Mouse (Mus musculus) stomach, embryonic 16.5 days (tissue): ENCODE data around the gene Myo1g. TPM values are rescaled to one million over a fixed set of nuclear protein-coding genes. Genes with fewer than 3 reads are reported as not detected.
A peak's percentile ranks its signal among the peaks of the same experiment; 100 is the strongest.

ENCODE experiments used
- ATAC-seq: fragments of 200-750 bp; cut with Nextera tagmentation; 2 replicates; pipeline ENCODE4 v1.8.0; 2017; ENCODE audit warnings: moderate number of reproducible peaks, moderate TSS enrichment; ENCODE audit not compliant: insufficient read depth, low FRiP score
- H3K27ac ChIP-seq: fragments of 300-500 bp; sonication (generic); 2 replicates; pipeline ENCODE4 v1.5.1; 2014; ENCODE audit warnings: low read length
- H3K27me3 ChIP-seq: fragments of 300-500 bp; sonication (generic); 2 replicates; pipeline ENCODE4 v1.6.1; 2014; ENCODE audit warnings: low read length, control low read depth, mixed read lengths; ENCODE audit not compliant: control insufficient read depth, insufficient read depth
- H3K36me3 ChIP-seq: fragments of 300-500 bp; sonication (generic); 2 replicates; pipeline ENCODE4 v1.6.1; 2014; ENCODE audit warnings: low read length; ENCODE audit not compliant: control insufficient read depth, insufficient read depth
- H3K4me1 ChIP-seq: fragments of 300-500 bp; sonication (generic); 2 replicates; pipeline ENCODE4 v1.6.1; 2014; ENCODE audit warnings: low read length, control low read depth, mixed read lengths; ENCODE audit not compliant: control insufficient read depth, insufficient read depth
- H3K4me2 ChIP-seq: fragments of 300-500 bp; sonication (generic); 2 replicates; pipeline ENCODE4 v1.6.1; 2014; ENCODE audit warnings: low read depth, low read length, mixed read lengths
- H3K4me3 ChIP-seq: fragments of 300-500 bp; sonication (generic); replicated peaks from 2 replicates; pipeline ENCODE4 v1.5.1; 2014; ENCODE audit warnings: mild to moderate bottlenecking, low read length
- H3K9ac ChIP-seq: fragments of 300-500 bp; sonication (generic); 2 replicates; pipeline ENCODE4 v1.6.1; 2014; ENCODE audit warnings: low read length
- H3K9me3 ChIP-seq: fragments of 300-500 bp; sonication (generic); replicated peaks from 2 replicates; pipeline ENCODE4 v1.6.1; 2016; ENCODE audit warnings: low read length, control low read depth; ENCODE audit not compliant: control insufficient read depth
- WGBS: fragments of 180-500 bp; shearing (Covaris S2); extraction: QIAGEN DNeasy Blood & Tissue Kit; methylation state at CpG from one replicate; pipeline ENCODE4 v1.1.7; 2014; 5-methylcytosine and 5-hydroxymethylcytosine counted together
- polyA plus RNA-seq: library from polyadenylated mRNA; unstranded; fragments of >200 nt; fragmentation: Nextera tagmentation; extraction: Ambion mirVana; gene quantifications from 2 replicates; pipeline ENCODE4 v1.2.1, GENCODE M21; 2015

The Myo1g gene
- polyA plus RNA-seq, 1 experiment from 2014 or later: 3.5 TPM

- peak overlapping the region; percentile 98 for H3K27ac ChIP-seq
- ATAC-seq: peak; percentile 27
- peak overlapping the region; percentile 97 for H3K4me2 ChIP-seq
- 0 out of 2 replicates have a peak, but pooled peaks cover 3% of the 10 kb centered on the region for H3K36me3 ChIP-seq
- WGBS: under 1% methylated on average over 105 of the region's 109 CpGs
- H3K27me3 ChIP-seq: no peaks in the 10 kb centered on the region
- no peaks in the 10 kb centered on the region for H3K9me3 ChIP-seq
- H3K9ac ChIP-seq: peak overlapping the region; percentile 98
- H3K4me1 ChIP-seq: peaks cover 24% of the 10 kb centered on the region
- H3K4me3 ChIP-seq: peak overlapping the region; percentile 94
These were observed 45.7 kb downstream of the Myo1g start for GRCm38 (mm10) chr11:6474874-6475731.

GRCm38 (mm10) chr11:6474381-6474780 is 46.4 kb downstream of the Myo1g start:
- Histone ChIP-seq H3K4me3 (peak overlapping the region; percentile 94), H3K36me3 (0 out of 2 replicates have a peak, but pooled peaks cover 3% of the 10 kb centered on the region), H3K27me3 (no peaks in the 10 kb centered on the region), H3K27ac (peak overlapping the region; percentile 98), H3K4me2 (peak overlapping the region; percentile 97), H3K9me3 (no peaks in the 10 kb centered on the region), H3K9ac (peak overlapping the region; percentile 98), H3K4me1 (peaks cover 27% of the 10 kb centered on the region)
- 27% methylated on average over 6 of the region's 6 CpGs for WGBS
- ATAC-seq: no peak

GRCm38 (mm10) chr11:6472076-6472475 is 48.7 kb downstream of the Myo1g start:
- Histone ChIP-seq H3K4me2 (peak overlapping the region; percentile 61), H3K27ac (peak overlapping the region; percentile 43; the same call in 1 of the 2 replicates), H3K27me3 (no peaks in the 10 kb centered on the region), H3K36me3 (0 out of 2 replicates have a peak, but pooled peaks cover 3% of the 10 kb centered on the region), H3K4me1 (peaks cover 33% of the 10 kb centered on the region), H3K4me3 (peak overlapping the region; percentile 48), H3K9me3 (no peaks in the 10 kb centered on the region), H3K9ac (peak overlapping the region; percentile 56)
- no peak for ATAC-seq

- WGBS: 0% methylated on average over 1 of the region's 1 CpGs
- H3K27ac ChIP-seq: peak overlapping the region; percentile 62
These were observed 49.3 kb downstream of the Myo1g start for GRCm38 (mm10) chr11:6471493-6471892.

GRCm38 (mm10) chr11:6471054-6471453 is 49.7 kb downstream of the Myo1g start:
- 0 out of 2 replicates have a peak, but pooled peaks cover 3% of the 10 kb centered on the region for H3K36me3 ChIP-seq
- peak overlapping the region; percentile 61 for H3K4me2 ChIP-seq
- no peak overlapping the region for H3K27ac ChIP-seq
- H3K9me3 ChIP-seq: no peaks in the 10 kb centered on the region
- peak overlapping the region; percentile 43 for H3K9ac ChIP-seq
- peak overlapping the region; percentile 38 for H3K4me3 ChIP-seq
- H3K27me3 ChIP-seq: no peaks in the 10 kb centered on the region
- WGBS: 48% methylated on average over 2 of the region's 2 CpGs
- ATAC-seq: no peak
- H3K4me1 ChIP-seq: peaks cover 33% of the 10 kb centered on the region

More at GRCm38 (mm10) chr11:6471493-6471892, 49.3 kb downstream of the Myo1g start:
- Histone ChIP-seq H3K27me3 (no peaks in the 10 kb centered on the region), H3K4me2 (peak overlapping the region; percentile 61), H3K4me3 (peak overlapping the region; percentile 48), H3K4me1 (peaks cover 33% of the 10 kb centered on the region), H3K9ac (peak overlapping the region; percentile 61), H3K9me3 (no peaks in the 10 kb centered on the region), H3K36me3 (0 out of 2 replicates have a peak, but pooled peaks cover 3% of the 10 kb centered on the region)
- ATAC-seq: no peak

GRCm38 (mm10) chr11:6468541-6468940 is 52.2 kb downstream of the Myo1g start:
- Histone ChIP-seq H3K36me3 (no peaks in the 10 kb centered on the region), H3K27ac (no peak overlapping the region), H3K4me2 (no peak overlapping the region), H3K9me3 (no peaks in the 10 kb centered on the region), H3K9ac (no peak overlapping the region), H3K4me3 (no peak overlapping the region), H3K27me3 (no peaks in the 10 kb centered on the region), H3K4me1 (peaks cover 24% of the 10 kb centered on the region)
- WGBS: 75% methylated on average over 2 of the region's 2 CpGs
- no peak for ATAC-seq

- peak; percentile 60; the same call in 1 of the 2 replicates for ATAC-seq
- Histone ChIP-seq H3K36me3 (no peaks in the 10 kb centered on the region), H3K4me3 (no peak overlapping the region), H3K4me1 (peaks cover 9% of the 10 kb centered on the region), H3K9ac (no peak overlapping the region), H3K27ac (no peak overlapping the region), H3K9me3 (no peaks in the 10 kb centered on the region), H3K27me3 (no peaks in the 10 kb centered on the region), H3K4me2 (no peak overlapping the region)
- WGBS: 26% methylated on average over 4 of the region's 4 CpGs
These were observed 55.6 kb downstream of the Myo1g start for GRCm38 (mm10) chr11:6465122-6465521.

- no peaks in the 10 kb centered on the region for H3K4me1 ChIP-seq
- no peak overlapping the region for H3K27ac ChIP-seq
- WGBS: 84% methylated on average over 6 of the region's 6 CpGs
- no peak overlapping the region for H3K4me2 ChIP-seq
- H3K9me3 ChIP-seq: no peaks in the 10 kb centered on the region
- ATAC-seq: no peak
- H3K9ac ChIP-seq: no peak overlapping the region
- H3K36me3 ChIP-seq: no peaks in the 10 kb centered on the region
- H3K4me3 ChIP-seq: no peak overlapping the region
- H3K27me3 ChIP-seq: no peaks in the 10 kb centered on the region
These were observed 57.5 kb downstream of the Myo1g start for GRCm38 (mm10) chr11:6463159-6463837.
